ENCODE assay signal across 8 mouse cellular contexts in genomic region chr5:111055507-111055906, GRCm38 (mm10).
A peak's percentile ranks its signal among the peaks of the same experiment; 100 is the strongest.
DNase-seq lines count a peak whose midpoint lies in the region; ATAC-seq and TF ChIP-seq lines count a peak whose summit lies in the region.

No protein-coding gene starts in this region.

- ATAC-seq in lung, postnatal 0 days, result no peak
- ATAC-seq in intestine, postnatal 0 days, result no peak
- ATAC-seq in stomach, postnatal 0 days (ENCODE audit: low FRiP score, low TSS enrichment), result no peak

- no peak for TF ChIP-seq EP300 in lung, postnatal 0 days (IDR thresholded peaks at IDR 0.05)
- TF ChIP-seq EP300 in stomach, postnatal 0 days (optimal IDR thresholded peaks at IDR 0.05), result no peak

- H3K4me3 ChIP-seq in lung, postnatal 0 days (ENCODE audit: low read depth, low read length), result no peak overlapping the region
- H3K4me3 ChIP-seq in intestine, postnatal 0 days (ENCODE audit: low read depth, low read length), result no peak overlapping the region
- H3K4me3 ChIP-seq in stomach, postnatal 0 days (ENCODE audit: low read depth, low read length), result no peak overlapping the region

- no peak for TF ChIP-seq CTCF in lung, postnatal 0 days (IDR thresholded peaks at IDR 0.05)
- no peak for TF ChIP-seq CTCF in intestine, postnatal 0 days (IDR thresholded peaks at IDR 0.05; ENCODE audit: low read depth)
- TF ChIP-seq CTCF in stomach, postnatal 0 days (IDR thresholded peaks at IDR 0.05; ENCODE audit: low read depth), result no peak

- H3K27ac ChIP-seq in lung, postnatal 0 days (ENCODE audit: low read length), result no peak overlapping the region
- no peak overlapping the region for H3K27ac ChIP-seq in intestine, postnatal 0 days (ENCODE audit: low read depth, low read length)
- peak overlapping the region; percentile 18; the same call in 1 of the 2 replicates for H3K27ac ChIP-seq in stomach, postnatal 0 days (replicated peaks)

- H3K9me3 ChIP-seq in lung, postnatal 0 days (ENCODE audit: low read length), result no peaks in the 10 kb centered on the region
- H3K9me3 ChIP-seq in intestine, postnatal 0 days (ENCODE audit: control insufficient read depth), result no peaks in the 10 kb centered on the region
- no peaks in the 10 kb centered on the region for H3K9me3 ChIP-seq in stomach, postnatal 0 days (ENCODE audit: control insufficient read depth, low read length)

- H3K27me3 ChIP-seq in lung, postnatal 0 days (replicated peaks; ENCODE audit: insufficient read depth, low read length), result no peaks in the 10 kb centered on the region
- no peaks in the 10 kb centered on the region for H3K27me3 ChIP-seq in intestine, postnatal 0 days (replicated peaks; ENCODE audit: control insufficient read depth, insufficient read depth, low read length)
- H3K27me3 ChIP-seq in stomach, postnatal 0 days (ENCODE audit: control insufficient read depth, insufficient read depth, low read length), result no peaks in the 10 kb centered on the region

- no peaks in the 10 kb centered on the region for H3K36me3 ChIP-seq in lung, postnatal 0 days (ENCODE audit: insufficient read depth, low read length)
- H3K36me3 ChIP-seq in intestine, postnatal 0 days (ENCODE audit: control insufficient read depth, insufficient read depth), result no peaks in the 10 kb centered on the region
- no peaks in the 10 kb centered on the region for H3K36me3 ChIP-seq in stomach, postnatal 0 days (ENCODE audit: control insufficient read depth, insufficient read depth, low read length)

- H3K9ac ChIP-seq in lung, postnatal 0 days (replicated peaks; ENCODE audit: low read depth), result no peak overlapping the region
- H3K9ac ChIP-seq in intestine, postnatal 0 days (ENCODE audit: low read depth, low read length), result no peak overlapping the region
- no peak overlapping the region for H3K9ac ChIP-seq in stomach, postnatal 0 days (ENCODE audit: low read length)

- H3K4me2 ChIP-seq in lung, postnatal 0 days (replicated peaks; ENCODE audit: low read depth, low read length), result peak overlapping the region; percentile 32; the same call in 1 of the 2 replicates
- H3K4me2 ChIP-seq in intestine, postnatal 0 days (replicated peaks; ENCODE audit: low read depth), result peak overlapping the region; percentile 35
- H3K4me2 ChIP-seq in stomach, postnatal 0 days (replicated peaks; ENCODE audit: low read depth), result peak overlapping the region; percentile 34

- H3K4me1 ChIP-seq in lung, postnatal 0 days (ENCODE audit: insufficient read depth, low read depth, low read length), result peaks cover 17% of the 10 kb centered on the region; the same call in 1 of the 2 replicates
- peaks cover 12% of the 10 kb centered on the region; the same call in 1 of the 2 replicates for H3K4me1 ChIP-seq in intestine, postnatal 0 days (replicated peaks; ENCODE audit: control insufficient read depth, insufficient read depth, low read length)
- no peaks in the 10 kb centered on the region for H3K4me1 ChIP-seq in stomach, postnatal 0 days (replicated peaks; ENCODE audit: control insufficient read depth, insufficient read depth)

- WGBS in lung, postnatal 0 days, result 37% methylated on average over 8 of the region's 8 CpGs
- WGBS in intestine, postnatal 0 days, result 47% methylated on average over 8 of the region's 8 CpGs
- WGBS in stomach, postnatal 0 days, result 40% methylated on average over 8 of the region's 8 CpGs

- DNase-seq in frontal cortex, adult 2 months (ENCODE audit: extremely low spot score in 1 of 2, low spot score in 1 of 2), result peak; percentile 14 to 45
- no peak for DNase-seq in frontal cortex, postnatal 25 days (ENCODE audit: low spot score in 2 of 2)
- DNase-seq in lung, postnatal 0 days (ENCODE audit: low spot score), result no peak
- DNase-seq in lung, postnatal 14 days, result no peak
- no peak for DNase-seq in stomach, postnatal 0 days (ENCODE audit: low spot score)
- DNase-seq in cerebellum, adult 11 months, result no peak
- no peak for DNase-seq in embryo, embryonic 10.5 days (ENCODE audit: low spot score)

Comparison
In these comparisons a context has a peak if more than half of its experiments do, and no peak if none do; other contexts are left out.
1. DNase-seq: peak in frontal cortex, adult 2 months (2 of 2); none in frontal cortex, postnatal 25 days (0 of 2), lung, postnatal 0 days (single experiment), lung, postnatal 14 days (single experiment), stomach, postnatal 0 days (single experiment), cerebellum, adult 11 months (single experiment) and embryo, embryonic 10.5 days (single experiment).
2. Peak in every context shown above with its lines, with median percentiles within 50 percentile points of each other: H3K4me2 ChIP-seq.